ENCODE assay signal across 7 mouse cellular contexts in the genomic region with DNA sequence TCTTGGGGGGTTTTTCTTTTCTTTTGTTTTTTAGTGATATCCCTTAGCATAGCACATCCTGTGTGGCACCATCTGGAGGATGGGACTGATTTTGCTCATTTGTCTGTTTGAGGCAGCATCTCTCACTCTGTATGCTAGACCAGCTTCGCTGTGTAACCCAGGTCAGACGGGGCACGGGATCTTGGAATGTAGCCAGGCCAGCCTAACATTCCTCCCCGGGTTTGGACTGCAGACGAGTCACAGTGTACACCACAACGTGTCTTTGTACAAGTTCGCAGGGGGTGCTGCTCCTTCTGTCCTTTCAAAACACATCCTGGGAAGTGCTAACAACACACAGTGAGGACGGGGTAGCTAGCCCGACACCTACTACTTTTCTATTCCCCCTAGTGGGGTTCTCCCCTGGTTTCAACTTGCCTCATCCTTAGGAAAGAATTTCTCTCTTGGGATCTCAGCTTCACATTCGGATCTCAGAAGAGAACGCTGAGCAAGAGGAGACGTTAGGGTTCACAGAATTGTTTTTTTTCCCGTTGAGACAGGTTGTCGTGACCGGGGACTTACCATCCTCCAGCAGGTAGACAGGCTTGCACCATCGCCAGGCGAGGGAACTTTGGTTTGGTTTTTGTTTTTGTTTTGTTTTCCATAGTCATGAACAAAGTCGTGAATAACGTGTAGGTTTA. TPM values are rescaled to one million over a fixed set of nuclear protein-coding genes. Genes with fewer than 3 reads are reported as not detected.
A peak's percentile ranks its signal among the peaks of the same experiment; 100 is the strongest.
DNase-seq lines count a peak whose midpoint lies in the region; ATAC-seq and TF ChIP-seq lines count a peak whose summit lies in the region.

No protein-coding gene starts in this region.

- H3K4me1 ChIP-seq in forebrain, postnatal 0 days (ENCODE audit: insufficient read depth): peaks cover 12% of the 10 kb centered on the region
- peaks cover 3% of the 10 kb centered on the region; the same call in 1 of the 2 replicates for H3K4me1 ChIP-seq in kidney, adult 2 months (ENCODE audit: control insufficient read depth, insufficient read depth, low read length)
- H3K4me1 ChIP-seq in lung, postnatal 0 days (ENCODE audit: insufficient read depth, low read depth, low read length): peaks cover 11% of the 10 kb centered on the region; the same call in 1 of the 2 replicates
- peaks cover 30% of the 10 kb centered on the region; the same call in 1 of the 2 replicates for H3K4me1 ChIP-seq in stomach, embryonic 15.5 days

- peak overlapping the region; percentile 78 for H3K4me2 ChIP-seq in forebrain, postnatal 0 days (ENCODE audit: low read depth)
- H3K4me2 ChIP-seq in lung, postnatal 0 days (replicated peaks; ENCODE audit: low read depth, low read length): peak overlapping the region; percentile 54
- H3K4me2 ChIP-seq in stomach, embryonic 15.5 days: peak overlapping the region; percentile 69

- H3K9me3 ChIP-seq in forebrain, postnatal 0 days (ENCODE audit: low read length): no peaks in the 10 kb centered on the region
- H3K9me3 ChIP-seq in lung, postnatal 0 days (ENCODE audit: low read length): no peaks in the 10 kb centered on the region
- no peaks in the 10 kb centered on the region for H3K9me3 ChIP-seq in stomach, embryonic 15.5 days

- peaks cover 20% of the 10 kb centered on the region for H3K36me3 ChIP-seq in forebrain, postnatal 0 days (ENCODE audit: insufficient read depth)
- no peaks in the 10 kb centered on the region; the same call in 1 of the 2 replicates for H3K36me3 ChIP-seq in kidney, adult 2 months (ENCODE audit: control insufficient read depth, insufficient read depth, low read length)
- 0 out of 2 replicates have a peak, but pooled peaks cover 5% of the 10 kb centered on the region for H3K36me3 ChIP-seq in lung, postnatal 0 days (ENCODE audit: insufficient read depth, low read length)
- peaks cover 4% of the 10 kb centered on the region; the same call in 1 of the 2 replicates for H3K36me3 ChIP-seq in stomach, embryonic 15.5 days

- H3K27me3 ChIP-seq in forebrain, postnatal 0 days (ENCODE audit: insufficient read depth, low read length): no peaks in the 10 kb centered on the region
- H3K27me3 ChIP-seq in kidney, adult 2 months (replicated peaks; ENCODE audit: control insufficient read depth, insufficient read depth, low read length): no peaks in the 10 kb centered on the region
- no peaks in the 10 kb centered on the region for H3K27me3 ChIP-seq in lung, postnatal 0 days (replicated peaks; ENCODE audit: insufficient read depth, low read length)
- no peaks in the 10 kb centered on the region for H3K27me3 ChIP-seq in stomach, embryonic 15.5 days (replicated peaks)

- ATAC-seq in forebrain, postnatal 0 days: peak; percentile 0; the same call in 1 of the 2 replicates
- 0 out of 2 replicates have a peak, but pooled peaks have one; percentile 0 for ATAC-seq in lung, postnatal 0 days
- no peak for ATAC-seq in stomach, embryonic 15.5 days (ENCODE audit: insufficient read depth, low FRiP score, low read depth)

- H3K27ac ChIP-seq in forebrain, postnatal 0 days (ENCODE audit: low read depth, low read length): peak overlapping the region; percentile 89
- H3K27ac ChIP-seq in kidney, adult 2 months (ENCODE audit: insufficient read depth, low read depth, low read length): peak overlapping the region; percentile 82
- H3K27ac ChIP-seq in lung, postnatal 0 days (ENCODE audit: low read length): peak overlapping the region; percentile 94
- peak overlapping the region; percentile 92 for H3K27ac ChIP-seq in stomach, embryonic 15.5 days

- under 1% methylated on average over 19 of the region's 19 CpGs for WGBS in forebrain, postnatal 0 days
- under 1% methylated on average over 19 of the region's 19 CpGs for WGBS in kidney, adult 2 months
- under 1% methylated on average over 19 of the region's 19 CpGs for WGBS in lung, postnatal 0 days
- under 1% methylated on average over 19 of the region's 19 CpGs for WGBS in stomach, embryonic 15.5 days

- peak; percentile 16 to 23 for DNase-seq in urinary bladder, postnatal 36 days (ENCODE audit: low spot score in 2 of 2)
- DNase-seq in urinary bladder, postnatal 10 days (ENCODE audit: low spot score): no peak
- peak; percentile 68 for DNase-seq in adrenal gland, postnatal 14 days
- DNase-seq in forebrain, postnatal 0 days: peak; percentile 54
- DNase-seq in kidney, adult 2 months: peak; percentile 61
- peak; percentile 67 for DNase-seq in lung, postnatal 0 days (ENCODE audit: low spot score)

- TF ChIP-seq EP300 in lung, postnatal 0 days (IDR thresholded peaks at IDR 0.05): no peak

- peak overlapping the region; percentile 78 for H3K4me3 ChIP-seq in forebrain, postnatal 0 days (ENCODE audit: low read depth, low read length)
- H3K4me3 ChIP-seq in kidney, adult 2 months (ENCODE audit: insufficient read depth, low read depth, low read length): peak overlapping the region; percentile 81
- peak overlapping the region; percentile 87 for H3K4me3 ChIP-seq in lung, postnatal 0 days (ENCODE audit: low read depth, low read length)
- peak overlapping the region; percentile 97 for H3K4me3 ChIP-seq in stomach, embryonic 15.5 days (replicated peaks)

- no peak for TF ChIP-seq POLR2A in kidney, adult 2 months (IDR thresholded peaks at IDR 0.05; ENCODE audit: low read depth, low read length)

- TF ChIP-seq CTCF in forebrain, postnatal 0 days (IDR thresholded peaks at IDR 0.05; ENCODE audit: low read depth): 0 out of 2 replicates have a peak, but pooled peaks have one; percentile 13
- no peak for TF ChIP-seq CTCF in kidney, adult 2 months (conservative IDR thresholded peaks at IDR 0.05; ENCODE audit: insufficient read depth, insufficient read length, low read depth, low read length)
- TF ChIP-seq CTCF in lung, postnatal 0 days (IDR thresholded peaks at IDR 0.05): no peak; the same call in 1 of the 2 replicates

- peak overlapping the region; percentile 96 for H3K9ac ChIP-seq in forebrain, postnatal 0 days
- H3K9ac ChIP-seq in lung, postnatal 0 days (replicated peaks; ENCODE audit: low read depth): peak overlapping the region; percentile 61
- peak overlapping the region; percentile 58 for H3K9ac ChIP-seq in stomach, embryonic 15.5 days

RNA-seq across cellular contexts. Expression of gene Rab5if, which starts 0.7 kb away (rescaled TPM):
- total RNA-seq in adrenal gland, postnatal 14 days (2021): 269 and 294 TPM in 2 replicates
- 123 TPM in 2 replicates for total RNA-seq in forebrain, postnatal 0 days (2014; rRNA removed)
- 154 and 169 TPM in 2 replicates for polyA plus RNA-seq in forebrain, postnatal 0 days (2015; fragmentation: Nextera tagmentation; extraction: Ambion mirVana)
- 127 and 129 TPM in 2 replicates for polyA plus RNA-seq in kidney, adult 2 months (2012; rRNA removed)
- polyA plus RNA-seq in lung, postnatal 0 days (2015; fragmentation: Nextera tagmentation; extraction: Ambion mirVana): 271 and 290 TPM in 2 replicates
- polyA plus RNA-seq in stomach, embryonic 15.5 days (2015; fragmentation: Nextera tagmentation; extraction: Ambion mirVana): 224 and 234 TPM in 2 replicates

RNA-seq across cellular contexts. Expression of gene 4930518I15Rik, which starts 4.4 kb away (rescaled TPM):
- total RNA-seq in adrenal gland, postnatal 14 days (2021): 2.8 and 4.1 TPM in 2 replicates
- 1.00 and 2.5 TPM in 2 replicates for total RNA-seq in forebrain, postnatal 0 days (2014; rRNA removed)
- 1.3 and 2.1 TPM in 2 replicates for polyA plus RNA-seq in forebrain, postnatal 0 days (2015; fragmentation: Nextera tagmentation; extraction: Ambion mirVana)
- polyA plus RNA-seq in kidney, adult 2 months (2012; rRNA removed): 1.1 and 1.2 TPM in 2 replicates
- polyA plus RNA-seq in lung, postnatal 0 days (2015; fragmentation: Nextera tagmentation; extraction: Ambion mirVana): 4.1 and 5.5 TPM in 2 replicates
- 8.1 and 9.1 TPM in 2 replicates for polyA plus RNA-seq in stomach, embryonic 15.5 days (2015; fragmentation: Nextera tagmentation; extraction: Ambion mirVana)

RNA-seq across cellular contexts. Expression of gene Tgif2, which starts 22.4 kb away (rescaled TPM):
- 6.9 and 7.7 TPM in 2 replicates for total RNA-seq in adrenal gland, postnatal 14 days (2021)
- total RNA-seq in forebrain, postnatal 0 days (2014; rRNA removed): 13.1 and 13.7 TPM in 2 replicates
- polyA plus RNA-seq in forebrain, postnatal 0 days (2015; fragmentation: Nextera tagmentation; extraction: Ambion mirVana): 8.7 and 9.3 TPM in 2 replicates
- polyA plus RNA-seq in kidney, adult 2 months (2012; rRNA removed): 3.8 and 4.6 TPM in 2 replicates
- polyA plus RNA-seq in lung, postnatal 0 days (2015; fragmentation: Nextera tagmentation; extraction: Ambion mirVana): 13.7 and 15.1 TPM in 2 replicates
- 41.5 and 45.9 TPM in 2 replicates for polyA plus RNA-seq in stomach, embryonic 15.5 days (2015; fragmentation: Nextera tagmentation; extraction: Ambion mirVana)

RNA-seq across cellular contexts. Expression of gene Sla2, which starts 24.8 kb away (rescaled TPM):
- total RNA-seq in adrenal gland, postnatal 14 days (2021): 0.26 and 1.2 TPM in 2 replicates
- total RNA-seq in forebrain, postnatal 0 days (2014; rRNA removed): not detected in 2 replicates
- 0.14 and 0.19 TPM in 2 replicates for polyA plus RNA-seq in forebrain, postnatal 0 days (2015; fragmentation: Nextera tagmentation; extraction: Ambion mirVana)
- polyA plus RNA-seq in kidney, adult 2 months (2012; rRNA removed): 0.10 and 0.67 TPM in 2 replicates
- polyA plus RNA-seq in lung, postnatal 0 days (2015; fragmentation: Nextera tagmentation; extraction: Ambion mirVana): 0.49 and 0.65 TPM in 2 replicates
- 0.34 and 0.58 TPM in 2 replicates for polyA plus RNA-seq in stomach, embryonic 15.5 days (2015; fragmentation: Nextera tagmentation; extraction: Ambion mirVana)
